Mouse (Mus musculus) limb, embryonic 10.5 days (tissue): ENCODE measurements around the gene Gpr137. TPM values are rescaled to one million over a fixed set of nuclear protein-coding genes. Genes with fewer than 3 reads are reported as not detected.

Source experiments
- DNase-seq: peaks from one replicate; pipeline ENCODE4 v3.0.0-alpha.2; 2017; ENCODE audit warnings: low spot score
- H3K27ac ChIP-seq: fragments of 300-500 bp; sonication (generic); 2 replicates; pipeline ENCODE4 v1.5.1; 2016; ENCODE audit warnings: mild to moderate bottlenecking
- H3K27me3 ChIP-seq: fragments of 300-500 bp; sonication (generic); 2 replicates; pipeline ENCODE4 v1.6.1; 2016; ENCODE audit warnings: low read depth, mild to moderate bottlenecking; ENCODE audit not compliant: poor library complexity, severe bottlenecking
- H3K36me3 ChIP-seq: fragments of 300-500 bp; sonication (generic); 2 replicates; pipeline ENCODE4 v1.6.1; 2016; ENCODE audit warnings: mild to moderate bottlenecking, moderate library complexity
- H3K4me1 ChIP-seq: fragments of 300-500 bp; sonication (generic); 2 replicates; pipeline ENCODE4 v1.6.1; 2016
- H3K4me3 ChIP-seq: fragments of 300-500 bp; sonication (generic); 2 replicates; pipeline ENCODE4 v1.5.1; 2016; ENCODE audit warnings: mild to moderate bottlenecking, moderate library complexity
- H3K9me3 ChIP-seq: fragments of 300-500 bp; sonication (generic); replicated peaks from 2 replicates; pipeline ENCODE4 v1.6.1; 2016; ENCODE audit warnings: mild to moderate bottlenecking
- WGBS: fragments of 180-500 bp; shearing (Covaris S2); methylation state at CpG from one replicate; pipeline ENCODE4 v1.1.7; 2016; 5-methylcytosine and 5-hydroxymethylcytosine counted together
- polyA plus RNA-seq: library from polyadenylated mRNA; unstranded; fragments of >200 nt; fragmentation: Nextera tagmentation; extraction: Ambion mirVana; gene quantifications from 2 replicates; pipeline ENCODE4 v1.2.1, GENCODE M21; 2016

Gpr137 gene
- polyA plus RNA-seq, 1 experiment from 2014 or later: 24.4 TPM

DNA sequence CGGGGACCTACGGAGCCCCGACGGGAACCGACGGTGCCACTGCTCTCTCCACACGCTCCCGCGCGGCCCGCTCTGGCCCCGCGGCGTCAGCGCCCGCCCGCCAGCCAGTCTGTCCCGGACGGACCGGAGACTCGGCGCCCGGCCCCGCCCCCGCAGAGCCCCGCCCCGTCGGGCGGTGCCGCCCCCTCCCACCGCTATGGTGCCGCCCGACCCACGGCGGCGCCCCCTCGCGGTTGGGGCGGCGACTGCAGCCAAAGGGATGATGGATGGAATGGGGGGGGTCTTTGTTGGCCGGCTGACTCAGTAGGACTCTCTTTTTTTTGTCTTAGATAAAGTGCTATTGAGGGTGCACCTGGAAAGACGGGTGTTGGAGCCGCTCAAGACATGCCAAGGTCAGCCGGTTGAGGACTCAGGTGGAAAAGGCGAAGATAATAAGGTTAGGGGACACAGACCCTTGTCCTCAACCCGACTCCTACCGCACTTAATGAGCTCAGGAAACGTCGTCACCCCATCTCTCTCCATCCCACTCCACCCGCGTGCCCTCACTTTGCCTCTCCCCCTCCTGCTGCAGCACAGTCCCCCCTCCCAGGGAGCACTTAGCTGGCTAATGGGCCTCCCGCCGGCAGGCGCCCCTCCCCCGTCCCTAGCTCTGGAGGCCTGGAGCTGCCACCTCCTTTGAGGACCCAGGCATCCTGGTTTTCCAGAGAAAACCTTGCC, 27.5 kb upstream of the Gpr137 start:
- 1% methylated on average over 53 of the region's 55 CpGs for WGBS
- H3K27ac ChIP-seq: peak overlapping the region; percentile 87
- no peaks in the 10 kb centered on the region for H3K9me3 ChIP-seq
- H3K4me1 ChIP-seq: peaks cover 59% of the 10 kb centered on the region
- peak; percentile 86 for DNase-seq
- H3K27me3 ChIP-seq: peaks cover 3% of the 10 kb centered on the region; the same call in 1 of the 2 replicates
- peaks cover 17% of the 10 kb centered on the region for H3K36me3 ChIP-seq
- peak overlapping the region; percentile 66 for H3K4me3 ChIP-seq

DNA sequence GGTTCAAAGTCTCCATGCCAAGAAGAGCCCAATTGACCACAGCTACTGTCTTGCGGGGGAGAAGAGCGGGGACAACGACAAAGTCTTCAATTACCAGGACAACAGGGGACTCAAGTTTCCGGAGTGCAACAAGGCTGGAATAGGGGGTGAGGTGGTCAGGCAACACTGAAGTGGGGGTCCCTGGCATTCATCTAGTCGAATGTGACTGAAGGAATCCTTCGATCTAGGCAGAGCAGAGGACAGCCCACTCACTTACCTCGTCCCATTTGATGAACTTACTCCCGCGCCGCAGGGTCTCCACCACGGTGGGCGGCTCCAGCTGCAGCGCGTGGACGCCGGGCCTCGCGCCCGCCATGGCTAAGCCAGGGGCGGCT, 27.0 kb upstream of the Gpr137 start:
- Histone ChIP-seq H3K9me3 (no peaks in the 10 kb centered on the region), H3K4me3 (peak overlapping the region; percentile 66), H3K4me1 (peaks cover 59% of the 10 kb centered on the region), H3K27ac (peak overlapping the region; percentile 87), H3K36me3 (peaks cover 23% of the 10 kb centered on the region), H3K27me3 (peaks cover 3% of the 10 kb centered on the region; the same call in 1 of the 2 replicates)
- under 1% methylated on average over 20 of the region's 20 CpGs for WGBS
- DNase-seq: no peak

- H3K27ac ChIP-seq: peak overlapping the region; percentile 87; the same call in 1 of the 2 replicates
- no peaks in the 10 kb centered on the region for H3K9me3 ChIP-seq
- H3K36me3 ChIP-seq: peaks cover 29% of the 10 kb centered on the region
- peaks cover 3% of the 10 kb centered on the region; the same call in 1 of the 2 replicates for H3K27me3 ChIP-seq
- DNase-seq: no peak
- 12% methylated on average over 15 of the region's 15 CpGs for WGBS
- H3K4me3 ChIP-seq: peak overlapping the region; percentile 66
- H3K4me1 ChIP-seq: peaks cover 54% of the 10 kb centered on the region
Measured at GRCm38 (mm10) chr19:6968491-6969271, 26.4 kb upstream of the Gpr137 start.

DNA sequence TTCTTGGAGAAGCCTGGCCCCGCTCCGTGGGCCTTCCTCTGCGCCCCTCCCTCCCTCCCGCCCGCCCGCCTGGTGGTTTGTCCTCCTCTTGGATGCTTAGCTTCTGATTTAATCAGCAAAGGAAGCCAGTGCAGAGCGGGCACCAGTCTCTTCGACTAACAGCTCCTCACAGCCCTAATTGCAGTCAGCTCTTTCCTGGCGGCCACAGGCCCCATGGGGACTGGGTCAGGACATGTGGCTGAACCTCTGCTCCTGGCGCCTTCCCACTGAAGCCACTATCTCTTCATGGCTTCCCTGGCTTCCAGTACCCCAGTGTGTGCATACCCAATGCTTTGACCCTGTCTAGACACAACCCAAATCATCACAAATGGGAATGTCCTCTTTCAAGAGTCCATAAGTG, 14.2 kb upstream of the Gpr137 start:
- Histone ChIP-seq H3K27me3 (no peaks in the 10 kb centered on the region), H3K36me3 (peaks cover 69% of the 10 kb centered on the region), H3K27ac (no peak overlapping the region), H3K9me3 (no peaks in the 10 kb centered on the region), H3K4me1 (peaks cover 21% of the 10 kb centered on the region), H3K4me3 (no peak overlapping the region)
- DNase-seq: no peak
- WGBS: 85% methylated on average over 10 of the region's 10 CpGs

GRCm38 (mm10) chr19:6955424-6955823, 13.1 kb upstream of the Gpr137 start:
- H3K9me3 ChIP-seq: no peaks in the 10 kb centered on the region

DNA sequence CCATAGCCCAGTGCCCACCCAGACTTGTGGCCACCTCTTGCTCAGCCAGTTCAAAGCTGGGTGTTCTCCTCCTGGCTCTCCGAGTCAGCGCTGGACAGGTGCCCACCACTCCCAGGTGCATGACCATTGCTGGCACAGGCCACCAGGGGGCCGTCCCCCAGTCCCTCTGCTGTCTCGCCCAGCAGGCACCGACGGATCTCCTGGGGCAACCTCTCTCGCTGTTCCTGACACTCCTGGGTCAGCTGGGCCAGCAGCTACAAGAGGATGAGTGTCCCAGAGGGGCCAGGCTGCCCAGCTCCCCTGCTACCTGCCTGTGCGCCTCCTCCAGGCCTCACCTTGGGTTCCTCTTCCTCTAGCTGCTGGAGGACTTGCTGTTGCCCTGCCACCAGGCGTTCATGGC, 11.8 kb upstream of the Gpr137 start:
- WGBS: 56% methylated on average over 9 of the region's 9 CpGs
- Histone ChIP-seq H3K27me3 (no peaks in the 10 kb centered on the region), H3K36me3 (peaks cover 51% of the 10 kb centered on the region), H3K4me3 (no peak overlapping the region), H3K9me3 (no peaks in the 10 kb centered on the region), H3K4me1 (peaks cover 33% of the 10 kb centered on the region), H3K27ac (no peak overlapping the region)
- peak; percentile 61 for DNase-seq

More at GRCm38 (mm10) chr19:6955424-6955823, 13.1 kb upstream of the Gpr137 start:
- Histone ChIP-seq H3K27ac (0 out of 2 replicates have a peak overlapping the region, but pooled peaks have one; percentile 10), H3K27me3 (no peaks in the 10 kb centered on the region), H3K36me3 (peaks cover 64% of the 10 kb centered on the region), H3K4me1 (peaks cover 23% of the 10 kb centered on the region), H3K4me3 (no peak overlapping the region)
- 69% methylated on average over 7 of the region's 7 CpGs for WGBS
- DNase-seq: no peak

DNA sequence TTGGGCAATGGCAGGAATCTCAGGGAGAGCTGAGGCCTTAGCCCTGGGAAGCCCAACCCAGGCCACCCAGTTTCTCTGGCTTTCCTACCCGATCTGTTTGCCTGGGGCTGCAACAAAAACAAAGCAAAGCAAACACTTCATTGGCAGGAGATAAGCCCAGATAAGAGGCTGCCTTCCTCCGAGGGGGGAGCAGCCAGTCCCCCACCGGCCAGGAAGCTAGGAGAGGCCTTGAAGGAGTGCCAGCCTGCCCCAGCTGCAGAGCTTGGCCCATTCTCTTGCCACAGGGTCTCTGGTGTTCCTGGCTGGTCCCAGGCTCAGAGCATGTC, 10.4 kb upstream of the Gpr137 start:
- H3K4me1 ChIP-seq: peaks cover 33% of the 10 kb centered on the region
- no peaks in the 10 kb centered on the region for H3K27me3 ChIP-seq
- 0 out of 2 replicates have a peak overlapping the region, but pooled peaks have one; percentile 89 for H3K27ac ChIP-seq
- WGBS: 16% methylated on average over 3 of the region's 3 CpGs
- H3K9me3 ChIP-seq: no peaks in the 10 kb centered on the region
- H3K4me3 ChIP-seq: peak overlapping the region; percentile 62
- no peak for DNase-seq
- H3K36me3 ChIP-seq: peaks cover 37% of the 10 kb centered on the region

- H3K36me3 ChIP-seq: peaks cover 32% of the 10 kb centered on the region
- H3K27me3 ChIP-seq: no peaks in the 10 kb centered on the region
- peak overlapping the region; percentile 62 for H3K4me3 ChIP-seq
- peaks cover 33% of the 10 kb centered on the region for H3K4me1 ChIP-seq
- WGBS: 3% methylated on average over 31 of the region's 31 CpGs
- no peaks in the 10 kb centered on the region for H3K9me3 ChIP-seq
- peak overlapping the region; percentile 89 for H3K27ac ChIP-seq
- DNase-seq: peak; percentile 72
Measured at GRCm38 (mm10) chr19:6951994-6952711, 9.9 kb upstream of the Gpr137 start.

DNA sequence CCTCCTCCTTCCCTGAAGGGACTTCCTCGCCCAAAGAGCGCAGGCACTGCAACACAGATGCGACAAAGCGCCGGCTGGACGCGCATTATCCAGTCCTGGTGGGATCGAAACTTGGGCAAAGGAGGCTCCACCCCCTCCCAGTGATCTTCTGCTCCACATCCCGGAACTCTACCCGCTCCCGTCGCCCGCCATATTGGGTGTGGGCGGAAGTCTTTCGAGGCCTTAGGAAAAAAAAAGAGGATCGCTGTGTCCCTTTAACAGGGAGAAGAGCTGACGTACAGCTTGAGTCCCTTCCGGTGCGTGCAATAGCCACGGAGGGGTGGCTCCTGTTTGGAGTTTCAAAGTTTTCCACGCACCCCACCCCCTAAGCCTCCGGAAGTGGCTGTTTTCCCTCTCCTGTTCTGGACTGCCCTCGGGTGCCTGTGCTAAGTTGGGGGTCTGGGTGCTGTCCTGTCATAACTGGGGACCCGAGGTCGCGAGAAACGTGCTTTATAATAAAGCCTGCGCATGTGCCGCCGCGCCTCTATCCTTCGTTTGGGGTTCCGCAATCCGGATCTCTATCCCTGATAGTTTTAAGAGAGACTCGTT, 9.2 kb upstream of the Gpr137 start:
- Histone ChIP-seq H3K9me3 (no peaks in the 10 kb centered on the region), H3K36me3 (peaks cover 26% of the 10 kb centered on the region), H3K4me3 (peak overlapping the region; percentile 62), H3K4me1 (peaks cover 33% of the 10 kb centered on the region), H3K27ac (peak overlapping the region; percentile 89), H3K27me3 (no peaks in the 10 kb centered on the region)
- under 1% methylated on average over 35 of the region's 35 CpGs for WGBS
- DNase-seq: peak; percentile 91

GRCm38 (mm10) chr19:6950613-6951153, 8.4 kb upstream of the Gpr137 start:
- Histone ChIP-seq H3K27ac (peak overlapping the region; percentile 89), H3K4me3 (peak overlapping the region; percentile 62), H3K4me1 (peaks cover 33% of the 10 kb centered on the region), H3K9me3 (no peaks in the 10 kb centered on the region), H3K27me3 (no peaks in the 10 kb centered on the region), H3K36me3 (peaks cover 18% of the 10 kb centered on the region)
- DNase-seq: peak; percentile 77
- WGBS: under 1% methylated on average over 28 of the region's 28 CpGs

DNA sequence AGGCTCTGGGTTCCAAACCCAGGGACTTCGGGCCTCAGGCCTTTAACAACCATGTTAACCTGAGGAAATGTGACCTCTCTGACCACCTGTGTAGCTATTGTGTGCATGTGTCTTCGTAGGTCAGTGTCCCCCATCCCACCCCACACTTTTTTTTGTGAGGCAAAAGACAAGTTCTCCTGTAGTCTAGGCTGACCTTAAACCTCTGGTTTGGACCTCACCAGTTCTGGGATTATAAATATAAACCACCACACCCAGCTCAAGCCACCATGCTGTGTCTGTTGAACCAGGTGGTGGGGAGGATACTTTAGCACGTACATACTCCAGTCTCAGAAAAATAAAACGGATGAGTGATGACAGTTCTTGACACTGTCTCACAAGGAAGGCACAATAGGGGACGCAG, 7.7 kb upstream of the Gpr137 start:
- peaks cover 33% of the 10 kb centered on the region for H3K4me1 ChIP-seq
- no peak for DNase-seq
- peaks cover 12% of the 10 kb centered on the region for H3K36me3 ChIP-seq
- 71% methylated on average over 5 of the region's 5 CpGs for WGBS
- peak overlapping the region; percentile 89 for H3K27ac ChIP-seq
- peak overlapping the region; percentile 62 for H3K4me3 ChIP-seq
- no peaks in the 10 kb centered on the region for H3K27me3 ChIP-seq
- H3K9me3 ChIP-seq: no peaks in the 10 kb centered on the region

GRCm38 (mm10) chr19:6949532-6949931, 7.3 kb upstream of the Gpr137 start:
- 0 out of 2 replicates have a peak overlapping the region, but pooled peaks have one; percentile 62 for H3K4me3 ChIP-seq
- no peak for DNase-seq
- no peaks in the 10 kb centered on the region for H3K9me3 ChIP-seq
- H3K4me1 ChIP-seq: peaks cover 33% of the 10 kb centered on the region
- peaks cover 9% of the 10 kb centered on the region for H3K36me3 ChIP-seq
- 93% methylated on average over 5 of the region's 5 CpGs for WGBS
- no peaks in the 10 kb centered on the region for H3K27me3 ChIP-seq
- peak overlapping the region; percentile 89; the same call in 1 of the 2 replicates for H3K27ac ChIP-seq
